Mouse (Mus musculus): ENCODE measurements around the gene Mettl7b.

Mettl7b gene

DNA sequence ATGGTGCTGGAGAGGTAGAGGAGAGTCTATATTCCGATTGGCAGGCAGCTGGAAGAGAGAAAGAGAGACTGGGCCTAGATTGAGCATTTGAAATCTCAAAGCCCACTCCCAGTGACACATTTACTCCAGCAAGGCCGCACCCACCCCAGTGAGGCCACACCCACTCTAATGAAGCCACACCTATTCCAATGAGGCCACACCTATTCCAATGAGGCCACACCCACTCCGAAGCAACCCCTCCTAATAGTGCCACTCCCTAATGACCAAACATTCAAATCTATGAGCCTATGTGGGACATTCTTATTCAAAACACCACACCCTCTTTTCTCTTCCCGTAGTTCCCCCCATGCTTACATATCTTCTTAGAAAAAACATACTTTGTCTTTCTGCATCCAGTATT lies 13.3 kb downstream of the Mettl7b start:
- DNase-seq (ENCODE audit: low spot score) = no peak

DNA sequence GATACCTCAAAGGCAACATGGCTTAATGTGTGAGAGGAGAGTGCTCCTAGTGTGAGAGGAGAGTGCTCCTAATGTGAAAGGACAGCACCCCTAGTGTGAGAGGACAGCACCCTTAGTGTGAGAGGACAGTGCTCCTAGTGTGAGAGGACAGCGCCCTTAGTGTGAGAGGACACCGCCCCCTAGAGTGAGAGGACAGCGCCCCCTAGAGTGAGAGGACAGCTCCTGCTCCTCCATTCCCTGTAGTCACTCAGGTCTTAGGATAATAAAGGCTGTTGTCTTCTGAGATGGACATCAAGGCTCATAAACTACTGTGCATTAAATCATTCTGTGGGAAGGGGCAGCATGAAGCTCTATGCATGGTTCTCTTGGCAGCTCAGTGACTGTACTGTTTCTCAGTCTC lies 15.1 kb downstream of the Mettl7b start:
- DNase-seq (ENCODE audit: low spot score) = peak; percentile 63

DNA sequence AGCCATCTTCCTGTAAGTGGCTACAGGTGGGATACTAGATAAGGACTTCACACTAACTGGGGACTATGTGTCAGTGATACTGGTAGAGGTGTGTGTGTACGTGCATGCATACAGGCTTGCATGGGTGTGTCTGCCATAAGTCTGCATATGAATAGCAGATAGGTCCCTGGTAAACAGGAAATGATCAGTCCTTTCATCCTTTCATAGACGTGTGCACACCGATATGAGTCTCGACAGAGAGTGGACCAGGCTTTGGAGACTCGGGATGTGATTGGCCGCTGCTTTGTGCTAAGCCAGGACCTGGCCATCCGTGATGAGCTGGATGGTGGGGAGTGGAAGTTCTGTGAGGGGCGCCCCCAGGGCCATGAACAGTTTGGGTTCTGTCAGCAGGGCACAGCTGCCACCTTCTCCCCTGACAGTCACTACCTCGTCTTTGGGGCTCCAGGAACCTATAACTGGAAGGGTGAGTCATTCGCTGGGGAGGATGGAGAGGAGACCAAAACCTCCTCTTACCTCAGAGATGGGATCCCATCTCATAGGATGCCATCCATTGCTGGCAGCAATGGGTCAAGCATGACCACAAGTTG lies 20.2 kb downstream of the Mettl7b start:
- no peak for DNase-seq (ENCODE audit: low spot score)

DNA sequence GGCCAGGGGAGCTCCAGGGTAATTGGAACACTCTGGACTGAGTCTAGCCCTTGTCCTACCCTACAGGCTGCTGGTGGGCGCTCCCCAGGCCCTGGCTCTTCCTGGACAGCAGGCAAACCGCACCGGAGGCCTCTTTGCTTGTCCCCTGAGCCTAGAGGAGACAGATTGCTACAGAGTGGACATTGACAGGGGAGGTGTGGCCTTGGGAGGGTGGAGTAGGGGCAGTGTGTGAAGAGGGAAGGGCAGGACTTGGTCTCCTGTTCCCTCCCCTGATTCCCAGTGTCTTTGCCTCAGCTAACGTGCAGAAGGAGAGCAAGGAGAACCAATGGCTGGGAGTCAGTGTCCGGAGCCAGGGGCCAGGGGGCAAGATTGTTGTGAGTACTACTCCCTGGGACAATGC lies 21.8 kb downstream of the Mettl7b start:
- no peak for DNase-seq (ENCODE audit: low spot score)

DNA sequence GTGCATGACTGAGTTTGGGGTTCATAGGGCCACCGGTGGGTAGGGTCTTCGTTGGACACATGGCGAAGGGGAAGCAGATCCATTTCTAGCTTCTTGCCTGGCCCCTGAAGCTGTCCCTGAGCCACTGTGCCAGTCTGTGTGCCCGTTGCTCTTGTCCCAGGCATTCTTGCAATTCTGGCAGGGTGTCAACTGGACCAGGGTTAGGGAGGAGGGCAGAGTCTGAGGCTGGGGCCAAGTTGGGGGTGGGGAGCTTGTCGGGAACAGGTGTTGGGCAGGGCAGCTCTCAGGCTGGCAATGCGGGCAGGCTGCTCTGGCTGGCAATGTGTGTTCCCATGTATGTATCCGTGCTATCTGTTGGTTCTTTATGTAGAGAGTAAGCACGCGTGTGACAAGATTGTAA lies 22.3 kb downstream of the Mettl7b start:
- DNase-seq (ENCODE audit: low spot score) = no peak

DNA sequence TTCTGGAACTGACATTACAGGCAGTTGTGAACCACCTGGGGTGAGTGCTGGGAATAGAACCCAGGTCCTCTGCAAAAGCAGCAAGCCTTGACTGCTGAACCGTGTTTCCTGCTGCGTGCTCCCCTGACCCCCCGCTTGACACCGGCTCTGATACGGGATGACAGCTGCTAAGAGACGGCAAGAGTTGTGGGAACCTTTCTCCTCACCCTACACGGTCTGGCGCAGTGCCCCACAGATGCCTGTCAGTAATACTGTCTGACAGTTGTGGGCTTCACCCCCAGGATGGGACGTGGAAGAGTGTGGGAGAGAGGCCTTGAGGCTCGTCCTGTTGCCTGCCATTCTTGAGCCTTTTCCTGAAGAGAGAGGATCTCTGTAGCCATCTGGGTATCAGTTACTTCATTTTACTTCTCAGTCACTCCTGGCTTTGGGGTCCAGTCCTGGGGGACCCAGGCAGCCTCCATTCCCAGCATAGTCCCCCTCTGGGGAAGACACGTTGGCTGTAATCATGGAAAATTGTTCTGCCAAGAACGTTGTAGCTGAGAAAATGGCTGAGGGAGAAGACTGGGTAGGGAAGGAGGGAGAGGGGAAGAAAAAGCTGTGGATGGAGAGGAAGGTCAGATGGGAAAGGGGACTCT lies 22.9 kb downstream of the Mettl7b start:
- DNase-seq (ENCODE audit: low spot score) = no peak

DNA sequence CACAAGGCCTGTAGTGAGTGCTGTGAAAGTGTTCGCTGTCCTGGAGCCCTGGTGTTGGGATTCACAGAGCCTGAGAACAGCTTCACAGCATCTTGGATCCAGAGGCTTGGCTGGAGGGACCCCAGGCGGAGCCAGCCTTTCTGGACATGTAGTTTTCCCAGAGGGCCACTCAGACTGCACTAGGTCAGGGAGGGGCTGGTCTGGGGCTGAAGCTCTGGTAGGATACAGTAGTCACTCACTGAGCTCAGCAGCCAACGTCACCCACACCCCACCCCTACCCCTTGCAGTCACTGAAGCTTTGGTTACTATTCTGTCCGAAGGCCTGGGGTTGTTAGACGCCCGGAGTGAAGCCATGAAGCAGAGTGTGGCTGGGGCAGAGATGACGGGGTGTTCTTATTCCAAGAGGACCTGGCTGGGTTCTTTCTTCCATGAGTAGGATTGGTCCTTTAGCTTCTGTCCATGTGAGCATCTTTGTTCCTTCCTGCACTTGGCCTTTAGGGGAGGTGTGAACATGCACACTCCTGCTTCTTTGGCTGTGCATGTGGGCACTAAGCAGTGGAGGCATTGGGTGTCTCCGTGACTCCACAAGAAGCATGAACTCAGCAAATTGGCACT lies 24.9 kb downstream of the Mettl7b start:
- no peak for DNase-seq (ENCODE audit: low spot score)

DNA sequence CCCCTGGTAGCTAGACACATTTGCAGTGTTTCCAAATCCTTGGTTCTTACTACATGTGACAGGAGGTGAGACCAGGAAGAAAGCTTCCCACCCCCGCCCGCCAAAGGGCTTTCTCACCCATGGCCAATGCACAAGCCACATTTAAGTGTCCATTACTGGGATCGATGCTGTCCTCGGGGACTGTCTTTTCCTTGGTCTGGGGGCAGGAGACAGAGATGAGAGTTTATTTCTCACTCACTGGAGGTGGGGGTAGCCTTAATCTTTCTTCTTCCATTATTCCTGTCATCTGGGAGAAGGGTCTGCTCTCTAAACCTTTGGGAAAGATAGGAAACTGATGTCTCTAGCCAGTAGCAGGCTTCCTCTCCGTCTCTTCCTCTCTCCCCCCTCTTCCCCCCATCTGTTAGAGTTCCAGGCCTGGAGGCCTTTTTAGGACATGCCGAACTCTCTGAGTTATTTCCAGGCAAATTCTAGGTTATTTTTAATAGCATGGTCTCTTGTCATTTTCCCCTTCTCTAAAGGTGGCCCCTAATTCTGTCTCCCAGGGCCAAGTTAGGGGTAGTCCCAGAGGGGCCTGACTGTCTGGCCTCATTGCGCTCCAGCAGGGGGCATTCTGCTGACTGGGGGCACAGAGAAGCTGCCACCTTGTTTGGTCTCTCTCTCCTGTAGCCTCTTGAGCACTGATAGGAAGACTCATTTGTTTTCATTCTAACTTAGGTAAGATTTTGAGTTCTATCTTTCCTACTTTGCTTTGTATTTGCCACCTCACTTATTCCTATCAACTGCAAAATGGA lies 25.6 kb downstream of the Mettl7b start:
- DNase-seq (ENCODE audit: low spot score) = no peak

DNA sequence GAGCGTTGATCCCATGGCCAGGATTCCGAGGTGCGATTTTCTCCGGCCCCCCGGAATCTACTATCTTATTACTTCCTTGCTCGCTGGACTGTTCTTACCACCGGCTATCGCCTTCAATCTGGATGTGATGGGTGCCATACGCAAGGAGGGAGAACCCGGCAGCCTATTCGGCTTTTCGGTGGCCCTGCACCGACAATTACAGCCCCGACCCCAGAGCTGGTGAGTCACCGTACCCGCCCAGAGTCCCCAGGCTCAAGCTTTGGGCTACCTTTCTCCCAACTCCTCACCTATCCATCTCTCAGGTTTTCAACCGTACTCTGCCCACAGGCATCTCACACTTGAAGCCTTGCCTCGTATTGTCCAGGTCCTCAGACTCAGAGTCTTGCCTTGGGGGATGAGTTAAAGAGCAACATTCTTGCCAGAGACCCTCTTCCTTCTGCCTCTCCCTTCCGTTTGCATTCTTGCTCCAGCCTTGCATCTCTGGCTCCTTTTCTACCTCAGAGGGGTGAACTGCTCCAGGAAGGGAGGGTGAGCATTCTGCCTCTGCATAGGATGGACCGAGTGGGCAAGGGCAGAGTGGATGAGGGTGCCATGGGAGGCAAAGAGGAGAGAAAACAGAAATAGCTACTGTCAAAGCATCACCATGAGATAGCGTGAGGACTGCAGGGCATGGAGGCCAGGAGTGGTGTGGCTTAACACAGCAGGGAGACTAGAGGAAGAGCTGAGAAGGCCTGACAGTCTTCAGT lies 26.6 kb downstream of the Mettl7b start:
- DNase-seq (ENCODE audit: low spot score) = no peak

DNA sequence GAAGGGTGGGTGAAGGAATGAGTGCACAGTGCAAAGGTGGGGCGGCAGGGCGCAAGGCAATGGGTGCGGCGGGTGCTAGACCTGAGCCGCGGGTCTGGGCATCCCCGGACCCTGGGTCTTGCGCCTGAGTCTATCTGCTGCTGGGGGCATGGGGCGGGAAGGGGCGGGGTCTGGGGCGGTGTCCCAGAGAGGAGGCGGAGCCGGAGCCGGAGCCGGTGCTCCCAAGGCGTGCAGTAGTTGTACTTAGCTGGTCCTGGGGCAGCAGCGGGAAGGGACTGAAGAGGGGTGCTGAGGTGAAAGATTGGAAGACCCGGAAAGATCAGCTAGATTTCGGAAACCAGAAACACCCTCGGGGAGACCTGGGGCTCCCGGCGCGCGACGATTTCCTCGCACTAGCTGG lies 27.2 kb downstream of the Mettl7b start, which contains the start of gene Itga7:
Itga7 (plus strand) TSS at position 245 of the 400 bp plus-strand sequence.
- peak; percentile 66 for DNase-seq (ENCODE audit: low spot score)

DNA sequence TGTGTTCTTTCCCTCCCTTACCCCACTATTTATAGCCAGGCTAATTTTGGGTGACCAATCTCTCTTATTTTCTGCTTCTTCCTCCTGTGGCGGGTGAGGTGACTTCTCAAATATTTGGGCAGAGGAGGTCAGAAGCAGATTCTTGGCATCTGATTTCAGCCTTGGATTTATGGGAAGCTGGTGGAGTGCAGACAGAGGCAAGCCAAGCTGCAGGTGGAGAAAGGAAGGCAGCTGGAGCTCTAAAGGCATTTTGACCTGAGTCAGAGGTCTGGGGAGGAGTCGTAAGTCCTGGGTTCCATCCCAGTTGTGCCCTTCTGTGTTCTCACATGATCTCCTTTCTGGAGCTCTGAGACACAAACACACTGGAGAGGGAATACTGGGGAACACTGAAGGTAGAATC lies 29.3 kb downstream of the Mettl7b start:
- DNase-seq (ENCODE audit: low spot score) = no peak

DNA sequence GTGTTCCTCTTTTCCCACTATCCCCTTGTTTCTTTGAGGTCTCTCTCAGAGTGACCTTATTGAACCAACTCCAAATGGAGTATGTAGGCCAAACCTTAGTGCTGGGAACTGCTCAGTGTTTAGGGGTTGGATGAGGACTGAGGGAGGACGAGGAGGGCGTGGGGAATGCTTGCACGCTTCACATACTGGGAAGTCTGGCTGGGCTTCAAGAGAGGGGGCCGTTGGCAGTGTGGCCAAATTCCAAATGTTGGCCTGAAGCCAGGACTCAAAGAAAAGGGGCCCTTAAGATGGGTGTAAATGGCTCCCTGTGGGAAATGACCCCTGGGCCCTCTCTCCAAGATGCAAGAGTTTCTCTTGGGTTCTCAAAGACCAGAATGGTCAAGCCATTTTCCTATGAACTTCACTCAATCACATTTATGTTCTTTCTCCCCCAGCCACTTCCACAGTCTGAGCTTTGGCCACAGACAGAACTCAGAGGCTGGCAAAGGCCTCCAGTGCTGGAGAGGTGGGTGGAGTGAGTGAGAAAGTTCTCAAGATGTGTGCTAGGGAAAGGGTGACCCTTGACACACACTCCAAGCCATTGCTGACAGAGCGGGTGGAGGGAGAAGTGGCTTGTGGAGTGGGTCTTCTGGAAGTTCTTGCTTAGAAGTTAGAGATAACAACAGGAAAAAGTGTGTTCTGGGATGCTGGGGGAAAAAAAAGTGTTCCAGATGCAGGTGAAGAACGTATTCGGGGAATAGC lies 31.0 kb downstream of the Mettl7b start:
- DNase-seq (ENCODE audit: low spot score) = no peak

DNA sequence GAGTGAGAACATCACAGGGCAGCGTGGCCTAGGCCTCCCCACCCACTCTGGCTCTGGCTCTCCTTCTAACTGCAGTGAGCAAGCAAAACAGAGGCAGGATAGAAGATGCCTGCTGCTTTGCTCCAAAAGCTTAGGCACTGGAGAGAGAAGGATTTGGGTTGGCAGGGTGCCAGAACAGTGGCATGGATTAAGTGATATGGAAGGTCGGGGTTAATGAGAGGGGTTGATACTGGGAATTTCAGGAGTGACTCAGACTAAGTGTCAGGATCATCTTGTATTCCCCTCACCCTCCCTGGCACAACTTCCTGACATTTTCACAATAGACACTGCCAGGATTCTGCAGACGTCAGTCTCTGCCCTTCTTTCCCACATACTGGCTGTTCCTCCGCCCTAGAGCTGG lies 32.4 kb downstream of the Mettl7b start:
- no peak for DNase-seq (ENCODE audit: low spot score)

DNA sequence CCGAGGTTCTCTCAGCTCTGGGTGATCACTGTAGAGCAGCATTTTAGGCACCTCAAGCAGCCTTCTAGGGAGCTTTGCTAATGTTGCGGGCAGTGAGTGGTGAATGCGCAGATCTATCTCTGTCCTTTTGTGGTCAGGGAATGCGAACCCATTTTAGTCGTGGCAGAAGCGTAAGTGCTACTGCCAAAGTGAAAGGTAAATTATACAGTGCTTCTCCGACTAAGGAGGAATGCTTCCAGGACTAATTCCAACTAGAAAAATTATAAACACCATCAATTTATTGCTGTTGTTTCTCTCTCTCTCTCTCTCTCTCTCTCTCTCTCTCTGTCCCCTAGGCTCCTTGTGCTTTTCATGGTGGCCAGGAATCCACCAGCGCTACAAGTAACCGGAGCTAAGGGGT lies 36.9 kb downstream of the Mettl7b start, which contains the start of gene Bloc1s1:
Bloc1s1 (minus strand) TSS at position 101 of the 400 bp plus-strand sequence.
- DNase-seq (ENCODE audit: low spot score) = no peak

DNA sequence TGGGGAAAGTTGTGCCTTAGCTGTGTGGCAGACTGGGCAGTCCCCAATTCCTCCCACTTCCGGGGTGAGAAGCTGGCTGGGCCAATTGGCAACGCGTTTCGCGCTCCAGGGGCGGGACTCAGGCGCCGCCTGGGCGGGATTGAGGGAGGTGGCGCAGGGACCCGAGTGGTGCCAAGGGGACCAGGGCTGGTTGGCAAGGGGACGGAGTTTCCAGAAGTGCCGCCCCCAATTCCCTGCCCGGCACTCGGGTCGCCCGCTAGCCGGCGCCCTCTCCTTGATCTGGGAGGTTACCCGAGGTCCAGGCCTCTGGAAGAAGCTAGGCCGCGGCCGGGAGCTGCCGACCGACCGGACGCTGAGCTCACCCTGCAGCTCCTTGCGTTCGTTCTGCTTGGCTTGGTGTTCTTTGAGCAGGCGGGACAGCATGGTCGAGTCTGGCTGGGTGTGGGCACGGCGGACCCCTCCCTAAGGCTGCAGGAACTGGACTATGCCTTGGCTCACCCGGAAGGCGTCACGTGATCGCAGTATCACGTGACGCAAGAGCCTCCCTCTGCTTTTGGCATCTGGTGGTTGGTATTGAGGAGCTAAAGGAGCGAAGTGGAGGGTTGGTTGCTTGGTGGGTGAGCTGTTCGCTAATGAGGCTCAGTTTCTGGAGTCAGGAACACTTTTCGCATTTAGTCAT lies 37.6 kb downstream of the Mettl7b start:
- DNase-seq (ENCODE audit: low spot score) = peak; percentile 95

DNA sequence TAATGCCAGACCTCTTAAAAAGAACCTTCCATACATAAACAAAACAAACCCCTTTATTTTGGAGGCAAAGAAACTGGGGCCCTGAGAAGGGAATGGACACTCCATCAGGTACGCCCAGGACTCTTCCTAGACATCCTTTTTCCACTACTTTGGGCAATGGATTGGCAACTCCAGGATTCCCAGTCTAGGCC lies 38.1 kb downstream of the Mettl7b start, which contains the start of gene Rdh5:
Rdh5 (minus strand) TSS at position 67 of the 191 bp plus-strand sequence.
- DNase-seq (ENCODE audit: low spot score) = no peak

DNA sequence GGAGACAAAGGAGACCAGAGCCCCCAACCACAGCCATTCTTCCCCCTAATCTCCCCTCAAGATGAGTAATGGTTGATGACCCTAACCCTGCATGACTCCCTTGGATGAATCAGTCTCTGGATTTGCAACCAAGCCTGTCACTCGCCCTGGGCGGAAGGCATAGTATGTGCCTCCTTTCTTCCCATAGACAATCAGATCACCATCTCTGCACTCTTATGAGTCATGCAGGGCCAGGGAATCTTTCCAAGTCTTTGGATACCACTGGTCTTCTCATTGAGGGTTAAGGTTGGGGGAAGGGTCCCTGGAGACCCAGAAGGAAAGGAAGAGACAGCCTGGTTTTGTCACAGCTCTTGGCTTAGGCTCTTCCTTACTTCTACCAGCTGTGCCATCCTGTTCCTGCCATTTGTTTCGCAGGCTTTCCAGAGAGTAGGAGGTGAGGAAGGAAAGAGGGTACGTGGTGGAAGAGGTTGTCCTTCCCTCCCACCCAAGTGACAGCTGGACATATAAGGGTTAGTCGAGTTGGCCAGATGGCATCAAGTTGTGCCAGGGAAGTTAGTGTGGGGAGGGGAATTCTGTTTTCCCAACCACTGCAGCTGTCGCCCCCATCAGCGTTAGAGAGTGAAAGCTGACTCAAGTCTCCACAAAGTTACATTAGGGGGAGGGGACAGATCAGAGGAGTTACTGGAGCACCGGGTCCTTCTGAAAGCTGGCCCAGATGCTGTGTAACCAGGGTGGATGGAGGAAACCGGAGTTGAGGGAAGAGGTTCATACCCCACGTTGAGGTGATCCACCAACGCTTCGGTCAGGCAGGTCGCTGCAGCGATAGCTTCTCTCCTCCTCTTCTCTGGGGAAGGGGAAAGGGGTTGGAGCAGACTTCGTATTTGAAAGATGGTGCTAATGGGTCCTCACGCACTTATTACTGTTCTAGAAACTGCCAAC lies 38.6 kb downstream of the Mettl7b start:
- no peak for DNase-seq (ENCODE audit: low spot score)

DNA sequence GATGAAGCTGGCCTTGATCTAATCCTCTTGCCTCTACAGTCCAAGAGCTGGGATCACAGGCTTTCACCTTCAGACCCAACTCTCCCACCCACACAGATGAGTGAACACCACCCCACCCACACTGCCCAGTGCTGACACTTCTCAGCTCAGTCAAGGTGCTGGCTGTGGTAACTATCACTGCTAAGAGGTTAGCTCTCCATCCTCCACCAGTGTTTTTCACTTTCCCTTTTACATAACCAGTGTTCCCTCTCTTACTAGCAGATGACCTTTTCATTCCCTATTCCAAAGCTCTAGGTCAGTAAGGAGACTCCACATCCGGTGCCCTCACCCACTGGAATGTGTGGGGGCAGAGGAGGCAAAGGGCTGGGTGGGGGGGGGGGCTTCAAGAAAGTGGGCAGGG lies 39.5 kb downstream of the Mettl7b start:
- no peak for DNase-seq (ENCODE audit: low spot score)

DNA sequence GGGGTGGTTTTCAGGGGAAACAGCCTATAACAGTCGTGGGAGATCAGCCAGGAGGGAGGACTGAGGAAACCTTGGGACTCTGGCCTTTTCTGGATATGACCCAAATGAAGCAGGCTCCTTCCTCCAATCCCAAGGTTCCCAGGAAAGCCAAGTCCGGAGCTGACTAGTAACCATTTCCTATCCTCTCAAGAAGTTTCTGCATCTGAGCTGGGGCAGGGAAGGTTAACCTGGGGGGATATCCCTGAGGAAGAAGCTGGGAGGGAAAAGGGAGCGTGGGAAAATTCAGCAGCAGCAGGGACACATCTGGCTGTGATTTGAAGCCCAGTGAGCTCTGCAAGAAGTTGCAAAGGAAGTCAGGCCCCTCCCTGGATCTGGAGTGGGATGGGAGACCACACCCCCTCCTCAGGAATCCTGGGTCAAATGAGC lies 40.0 kb downstream of the Mettl7b start:
- DNase-seq (ENCODE audit: low spot score) = peak; percentile 55

DNA sequence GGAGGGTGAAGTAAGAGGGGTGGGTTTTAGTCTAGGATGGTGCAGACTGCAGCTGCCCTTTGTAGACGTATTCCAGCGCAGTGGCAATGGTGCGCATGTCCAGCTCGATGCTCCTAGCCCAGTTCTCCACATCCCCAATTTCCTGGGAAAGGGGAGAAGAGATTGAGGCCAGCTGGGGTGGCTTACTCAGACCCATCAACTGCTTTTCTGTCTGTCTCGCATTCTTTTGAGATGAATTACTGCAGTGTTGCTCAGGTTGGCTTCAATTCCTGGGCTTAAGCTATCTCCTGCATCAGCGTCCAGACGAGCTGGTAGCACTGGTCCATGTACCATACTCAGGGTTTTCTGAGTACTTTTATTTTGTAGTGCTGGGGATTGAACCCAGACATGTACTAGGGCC lies 40.8 kb downstream of the Mettl7b start:
- no peak for DNase-seq (ENCODE audit: low spot score)
